ENCODE assay signal across 8 mouse cellular contexts in genomic region chr16:87454419-87455179, GRCm38 (mm10). TPM values are rescaled to one million over a fixed set of nuclear protein-coding genes. Genes with fewer than 3 reads are reported as not detected.
DNase-seq lines count a peak whose midpoint lies in the region; ATAC-seq lines count a peak whose summit lies in the region.

Usp16 (plus strand) TSS chr16:87454703.

- H3K4me2 ChIP-seq in hindbrain, embryonic 13.5 days: peak within 1 kb of the TSS; percentile 95

- H3K36me3 ChIP-seq in hindbrain, embryonic 13.5 days: peaks cover 6% of the 10 kb centered on the region; the same call in 1 of the 2 replicates

- peak within 1 kb of the TSS; percentile 94 for H3K9ac ChIP-seq in hindbrain, embryonic 13.5 days

- 9% methylated on average over 45 of the region's 45 CpGs for WGBS in hindbrain, embryonic 13.5 days

- ATAC-seq in hindbrain, embryonic 13.5 days (ENCODE audit: low FRiP score): peak; percentile 98

- H3K27me3 ChIP-seq in hindbrain, embryonic 13.5 days: no peaks in the 10 kb centered on the region

- peaks cover 26% of the 10 kb centered on the region for H3K4me1 ChIP-seq in hindbrain, embryonic 13.5 days (replicated peaks)

- peak within 1 kb of the TSS; percentile 88 for H3K27ac ChIP-seq in hindbrain, embryonic 13.5 days

- peak within 1 kb of the TSS; percentile 95 for H3K4me3 ChIP-seq in hindbrain, embryonic 13.5 days

- H3K9me3 ChIP-seq in hindbrain, embryonic 13.5 days: no peaks in the 10 kb centered on the region

- DNase-seq in NIH3T3 (ENCODE audit: low read depth): peak; percentile 93
- peak; percentile 92 to 93 for DNase-seq in cerebellum, postnatal 14 days
- peak; percentile 85 to 89 for DNase-seq in frontal cortex, postnatal 14 days (ENCODE audit: low spot score in 2 of 2)
- peak; percentile 90 to 97 for DNase-seq in layer of hippocampus, postnatal 25 days (ENCODE audit: extremely low spot score in 1 of 2, low spot score in 1 of 2)
- peak; percentile 93 for DNase-seq in lung, postnatal 25 days (ENCODE audit: low spot score)
- DNase-seq in retina, embryonic 14.5 days (ENCODE audit: low spot score): peak; percentile 88
- peak; percentile 93 for DNase-seq in thymus, postnatal 4 days

RNA-seq across cellular contexts. Expression of gene Usp16, which starts in this region (rescaled TPM):
- 52.6 and 54.3 TPM in 2 replicates for polyA plus RNA-seq in hindbrain, embryonic 13.5 days (2015; fragmentation: Nextera tagmentation; extraction: Ambion mirVana)
- 10 to 100 TPM; 36.1 to 46.4 TPM for total RNA-seq in layer of hippocampus, postnatal 25 days (2021)

Comparison
In these comparisons a context has a peak if more than half of its experiments do, and no peak if none do; other contexts are left out.
1. Peak in every context shown above with its lines: DNase-seq, ATAC-seq, H3K4me3 ChIP-seq and H3K27ac ChIP-seq.